Mouse (Mus musculus) cerebellum, adult 2 months (tissue): Measurements from ENCODE around the gene Tubd1.

Experiments
- CTCF ChIP-seq: fragments of 200-500 bp; IDR thresholded peaks from 2 replicates; pipeline ENCODE4 v1.5.1; 2011; ENCODE audit warnings: low read depth, mild to moderate bottlenecking, control low read depth, low read length, moderate library complexity, borderline replicate concordance; ENCODE audit not compliant: insufficient read depth
- POLR2A ChIP-seq: fragments of 200-500 bp; IDR thresholded peaks from 2 replicates; pipeline ENCODE4 v1.6.1; 2011; ENCODE audit warnings: low read length, control low read depth, borderline replicate concordance; ENCODE audit not compliant: insufficient read depth

DNA sequence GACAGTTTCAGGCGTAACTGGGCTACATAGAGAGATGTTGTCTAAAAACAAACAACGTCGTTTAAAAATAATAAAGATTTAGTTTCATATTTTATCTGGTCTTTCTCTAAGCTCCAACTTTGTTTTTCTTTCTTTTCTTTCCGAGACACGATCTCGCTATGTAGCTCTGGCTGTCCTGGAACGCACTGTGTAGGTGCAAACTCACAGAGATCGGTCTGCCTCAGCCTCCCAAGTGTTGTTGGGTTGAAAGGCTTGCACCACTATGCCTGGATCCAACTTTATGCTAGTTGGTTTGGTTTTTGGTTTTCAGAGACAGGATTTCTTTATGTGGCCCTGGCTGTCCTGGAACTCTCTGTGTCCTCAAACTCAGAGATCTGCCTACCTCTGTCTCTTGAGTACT lies 765 bp downstream of the Tubd1 start:
- TF ChIP-seq POLR2A (no peak), CTCF (no peak)
